Mouse (Mus musculus) intestine, embryonic 15.5 days (tissue): ENCODE results near the gene Gm3106. TPM values are rescaled to one million over a fixed set of nuclear protein-coding genes. Genes with fewer than 3 reads are reported as not detected.
"Not testable (repeated sequence)": the region's sequence is repeated elsewhere in the genome, so short reads cannot be mapped to it uniquely, and the experiment has no call there.

Experiments
- ATAC-seq: fragments of 200-750 bp; cut with Nextera tagmentation; 2 replicates; pipeline ENCODE4 v1.8.0; 2017; ENCODE audit warnings: moderate TSS enrichment, moderate library complexity
- H3K27ac ChIP-seq: fragments of 300-500 bp; sonication (generic); 2 replicates; pipeline ENCODE4 v1.5.1; 2015; ENCODE audit warnings: mild to moderate bottlenecking, inconsistent platforms
- H3K27me3 ChIP-seq: fragments of 300-500 bp; sonication (generic); replicated peaks from 2 replicates; pipeline ENCODE4 v1.6.1; 2015; ENCODE audit warnings: inconsistent platforms
- H3K36me3 ChIP-seq: fragments of 300-500 bp; sonication (generic); 2 replicates; pipeline ENCODE4 v1.6.1; 2015; ENCODE audit warnings: inconsistent platforms
- H3K4me1 ChIP-seq: fragments of 300-500 bp; sonication (generic); replicated peaks from 2 replicates; pipeline ENCODE4 v1.6.1; 2015; ENCODE audit warnings: inconsistent platforms
- H3K4me2 ChIP-seq: fragments of 300-500 bp; sonication (generic); replicated peaks from 2 replicates; pipeline ENCODE4 v1.6.1; 2015; ENCODE audit warnings: mild to moderate bottlenecking, inconsistent platforms
- H3K4me3 ChIP-seq: fragments of 300-500 bp; sonication (generic); replicated peaks from 2 replicates; pipeline ENCODE4 v1.5.1; 2015; ENCODE audit warnings: inconsistent platforms
- H3K9ac ChIP-seq: fragments of 300-500 bp; sonication (generic); 2 replicates; pipeline ENCODE4 v1.6.1; 2015; ENCODE audit warnings: inconsistent platforms
- H3K9me3 ChIP-seq: fragments of 300-500 bp; sonication (generic); 2 replicates; pipeline ENCODE4 v1.6.1; 2016; ENCODE audit warnings: inconsistent platforms
- WGBS: fragments of 180-500 bp; shearing (Covaris S2); methylation state at CpG from one replicate; pipeline ENCODE4 v1.1.7; 2015; 5-methylcytosine and 5-hydroxymethylcytosine counted together
- polyA plus RNA-seq: library from polyadenylated mRNA; unstranded; fragments of >200 nt; fragmentation: Nextera tagmentation; extraction: Ambion mirVana; gene quantifications from 2 replicates; pipeline ENCODE4 v1.2.1, GENCODE M21; 2015

Gene Gm3106
- polyA plus RNA-seq = not detected in 2 replicates

GRCm38 (mm10) chr5:94217705-94218104, at the start of gene Gm3106:
Gene Gm3106, plus strand, starts transcription at chr5:94218005.
- H3K4me1 ChIP-seq, H3K4me3 ChIP-seq, H3K9me3 ChIP-seq, H3K9ac ChIP-seq, H3K4me2 ChIP-seq, ATAC-seq, H3K27me3 ChIP-seq, H3K27ac ChIP-seq, H3K36me3 ChIP-seq: not testable (repeated sequence)
- no CpG with 5 or more reads among the region's 2 CpGs for WGBS

Other genes starting within 250 kb of the Gm3106 start
- not detected in 2 replicates for gene BC061212, start 147.5 kb upstream of the Gm3106 start, polyA plus RNA-seq
- not detected in 2 replicates for gene Gm6351, start 141.6 kb upstream of the Gm3106 start, polyA plus RNA-seq
- not detected in 2 replicates for gene A430089I19Rik, start 88.8 kb downstream of the Gm3106 start, polyA plus RNA-seq
- not detected in 2 replicates for gene Gm6502, start 96.4 kb downstream of the Gm3106 start, polyA plus RNA-seq
- not detected in 2 replicates for gene AA792892, start 121.7 kb downstream of the Gm3106 start, polyA plus RNA-seq
- gene Gm7682, start 227.8 kb downstream of the Gm3106 start, polyA plus RNA-seq = not detected in 2 replicates